Mouse (Mus musculus): ENCODE measurements around the gene Srrm2.

DNA sequence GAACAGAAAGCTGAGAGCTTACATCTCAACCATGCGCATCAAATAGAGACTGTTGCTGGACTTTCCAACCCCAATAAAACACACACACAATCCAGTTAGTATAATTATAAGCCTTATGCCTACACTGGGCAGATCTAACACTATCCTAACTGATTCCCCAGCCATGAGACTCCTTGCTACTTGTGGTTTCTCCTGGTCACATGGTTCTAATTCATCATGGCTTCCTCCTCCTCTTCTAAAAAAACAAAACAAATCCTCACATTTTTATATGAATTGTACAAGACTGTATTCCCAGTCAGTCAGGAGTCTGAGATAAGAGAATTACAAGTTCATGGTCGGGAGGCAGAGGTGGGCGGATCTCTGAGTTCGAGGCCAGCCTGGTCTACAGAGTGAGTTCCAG, 1.4 kb upstream of the Srrm2 start:
- TF ChIP-seq HCFC1 (IDR thresholded peaks at IDR 0.05; ENCODE audit: borderline replicate concordance, insufficient read depth, low read length) (no peak), CHD2 (IDR thresholded peaks at IDR 0.05; ENCODE audit: low read depth, low read length) (no peak), ZNF384 (IDR thresholded peaks at IDR 0.05; ENCODE audit: low read depth, low read length) (no peak)
